Mouse (Mus musculus): Measurements from ENCODE around the gene Vwa1.
"Not testable (repeated sequence)": the region's sequence is repeated elsewhere in the genome, so short reads cannot be mapped to it uniquely, and the experiment has no call there.

Gene Vwa1

GRCm38 (mm10) chr4:155774280-155774754 lies at the start of gene Vwa1:
Vwa1 (minus strand) TSS chr4:155774698.
- DNase-seq (ENCODE audit: low spot score in 2 of 2): peak in 1 of 2 experiments; percentile 88

DNA sequence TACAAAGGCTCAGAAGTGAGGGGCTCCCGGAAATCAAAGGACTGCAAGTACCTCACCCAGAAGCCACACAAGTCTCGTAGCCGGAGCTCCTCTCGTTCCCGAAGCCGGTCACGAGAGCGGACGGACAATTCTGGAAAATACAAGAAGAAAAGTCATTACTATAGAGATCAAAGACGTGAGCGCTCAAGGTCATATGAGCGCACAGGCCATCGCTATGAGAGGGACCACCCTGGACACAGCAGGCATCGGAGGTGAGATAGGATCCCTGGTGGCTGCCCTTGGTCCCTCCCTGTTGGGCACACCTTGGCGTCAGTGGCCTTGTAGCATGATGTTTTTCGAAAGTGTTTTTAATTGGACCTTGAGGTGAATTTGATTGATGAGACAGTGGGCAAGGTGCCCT lies 48.9 kb upstream of the Vwa1 start:
- no peak for DNase-seq (ENCODE audit: low spot score in 2 of 2)

DNA sequence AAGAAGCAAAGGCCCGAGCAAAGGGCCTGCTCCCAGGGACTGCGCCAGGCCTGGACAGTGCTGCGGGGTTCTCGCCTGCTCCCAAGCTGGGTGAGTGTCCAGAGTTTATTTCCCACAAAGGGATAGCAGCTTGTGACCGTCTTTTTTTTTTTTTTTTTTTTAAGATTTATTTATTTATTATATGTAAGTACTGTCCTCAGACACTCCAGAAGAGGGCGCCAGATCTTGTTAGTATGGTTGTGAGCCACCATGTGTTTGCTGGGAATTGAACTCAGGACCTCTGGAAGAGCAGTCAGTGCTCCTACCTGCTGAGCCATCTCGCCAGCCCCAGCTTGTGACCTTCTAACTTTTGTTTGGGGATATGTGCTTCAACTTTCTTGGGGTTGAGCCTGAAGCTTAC lies 46.5 kb upstream of the Vwa1 start:
- DNase-seq (ENCODE audit: low spot score in 2 of 2): no peak

DNA sequence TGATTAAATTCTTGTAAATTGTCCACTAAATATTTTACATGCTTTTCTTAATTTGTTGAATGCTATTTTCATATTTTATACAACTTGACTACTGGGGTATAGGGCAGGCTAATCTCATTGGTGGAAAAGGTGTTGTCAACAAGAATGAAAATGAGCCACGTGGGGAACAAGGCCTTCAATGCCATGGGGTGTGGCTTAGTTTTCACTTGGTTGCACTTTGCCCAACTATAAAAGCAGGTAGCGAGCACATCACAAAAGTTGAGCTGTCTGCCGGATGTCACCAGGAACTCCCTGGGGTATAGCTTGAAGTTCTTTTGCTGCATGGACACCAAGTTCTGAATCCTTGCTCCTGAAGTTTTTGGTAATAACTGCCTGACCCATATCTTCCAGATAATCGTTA lies 43.0 kb upstream of the Vwa1 start:
- DNase-seq (ENCODE audit: low spot score in 2 of 2): no peak

- DNase-seq (ENCODE audit: low spot score in 2 of 2): no peak
Measured at GRCm38 (mm10) chr4:155812665-155813181, 38.2 kb upstream of the Vwa1 start.

DNA sequence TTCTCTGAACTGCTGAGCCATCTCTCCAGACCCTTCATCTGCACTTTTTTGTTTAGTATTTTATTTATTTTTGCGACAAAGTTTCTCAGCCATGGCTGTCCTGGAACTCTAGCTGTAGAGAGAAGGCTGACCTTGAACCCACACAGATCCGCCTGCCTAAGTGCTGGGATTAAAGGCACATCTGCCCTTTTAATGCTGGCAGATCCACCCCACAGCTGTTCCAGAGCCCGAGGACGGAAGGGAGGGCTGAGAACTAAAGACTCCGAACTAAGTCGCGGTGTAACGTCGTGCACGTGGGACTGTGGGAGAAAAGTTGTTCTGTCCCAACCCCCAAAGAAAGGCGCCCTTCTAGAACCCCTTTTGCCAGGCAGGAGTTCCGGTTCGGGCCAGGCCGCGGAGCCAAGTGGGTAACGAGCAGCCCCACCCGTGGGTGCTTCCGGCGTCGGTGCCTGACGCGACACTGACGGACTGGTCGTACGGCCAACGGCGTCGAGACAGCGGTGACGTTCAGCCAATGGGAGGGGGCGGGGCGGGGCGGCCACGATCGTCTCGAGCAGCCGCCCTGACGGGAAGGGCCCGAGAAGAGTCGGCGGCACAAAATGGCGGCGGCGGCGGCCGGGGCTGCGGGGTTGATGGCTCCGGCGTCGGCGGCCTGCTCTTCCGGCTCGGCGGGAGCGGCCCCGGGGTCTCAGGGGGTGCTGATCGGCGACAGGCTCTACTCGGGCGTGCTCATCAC lies 37.6 kb upstream of the Vwa1 start, which contains the start of gene Ccnl2:
Gene Ccnl2 (plus strand): TSS at position 561 of the 736 bp plus-strand sequence.
- peak; percentile 85 to 91 for DNase-seq (ENCODE audit: low spot score in 2 of 2)

- DNase-seq (ENCODE audit: low spot score in 2 of 2): no peak
Measured at GRCm38 (mm10) chr4:155807841-155808240, 33.3 kb upstream of the Vwa1 start.

- peak; percentile 76 to 96 for DNase-seq (ENCODE audit: low spot score in 2 of 2)
Measured at GRCm38 (mm10) chr4:155803340-155804041, 29.0 kb upstream of the Vwa1 start.

DNA sequence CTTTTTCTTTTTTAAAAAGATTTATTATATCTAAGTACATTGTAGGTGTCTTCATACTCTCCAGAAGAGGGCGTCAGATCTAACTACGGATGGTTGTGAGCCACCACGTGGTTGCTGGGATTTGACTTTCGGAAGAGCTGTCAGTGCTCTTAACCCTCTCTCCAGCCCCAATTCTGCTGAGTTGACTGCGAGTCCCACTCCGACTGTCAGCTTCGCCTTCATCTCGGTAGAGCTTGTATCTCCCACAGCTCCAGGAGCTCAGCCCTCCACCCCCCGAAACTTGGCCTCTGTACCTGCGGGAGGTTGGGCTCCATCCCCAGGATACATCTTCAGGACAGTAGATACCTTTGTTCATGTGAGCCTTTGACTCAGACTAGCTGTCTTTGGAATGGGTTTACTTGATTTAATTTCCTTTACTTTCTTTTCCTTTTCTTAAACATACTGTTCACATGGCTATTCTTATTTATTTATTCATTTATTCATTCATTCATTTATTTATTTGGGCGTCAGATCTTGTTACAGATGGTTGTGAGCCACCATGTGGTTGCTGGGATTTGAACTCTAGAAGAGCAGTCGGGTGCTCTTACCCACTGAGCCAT lies 28.3 kb upstream of the Vwa1 start, which contains the start of gene Mrpl20:
Gene Mrpl20 (plus strand): TSS at position 138 of the 599 bp plus-strand sequence.
- DNase-seq (ENCODE audit: low spot score in 2 of 2): no peak

DNA sequence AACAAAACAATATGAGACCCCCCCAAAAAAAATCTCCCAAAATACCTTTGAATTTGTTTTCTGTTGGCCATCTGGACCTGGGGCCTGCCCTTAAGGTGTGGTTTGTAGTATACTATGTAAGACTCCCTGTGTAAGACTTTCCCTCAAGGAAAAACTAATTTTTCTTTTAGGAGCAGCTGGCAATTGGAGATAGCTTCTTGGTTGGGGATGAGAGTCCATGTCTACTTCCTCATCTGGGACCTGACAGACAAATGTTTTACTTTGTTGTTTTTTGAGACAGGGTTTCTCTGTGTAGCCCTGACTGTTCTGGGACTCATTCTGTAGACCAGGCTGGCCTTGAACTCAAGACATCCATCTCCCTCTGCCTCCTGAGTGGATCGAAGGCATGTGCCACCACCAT lies 27.6 kb upstream of the Vwa1 start:
- DNase-seq (ENCODE audit: low spot score in 2 of 2): no peak

DNA sequence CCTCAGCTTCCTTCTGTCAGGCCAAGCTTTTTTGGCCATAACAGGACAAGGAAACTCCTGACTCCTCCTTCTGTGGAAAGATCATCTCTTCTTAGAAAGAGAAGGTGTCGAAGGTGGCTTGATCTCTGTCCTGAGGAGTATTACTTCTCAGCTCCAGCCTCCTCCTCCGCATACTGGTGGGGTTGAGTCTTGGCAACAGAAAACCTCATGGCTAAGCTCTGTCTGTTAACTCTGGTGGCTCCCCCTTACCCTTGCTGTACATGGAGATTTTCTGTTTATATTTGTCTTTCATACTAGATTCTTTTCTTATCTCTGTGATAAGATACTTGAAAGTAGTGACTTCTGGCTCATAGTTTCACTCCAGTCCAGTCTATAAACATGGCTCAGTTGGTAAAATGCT lies 19.2 kb upstream of the Vwa1 start:
- no peak for DNase-seq (ENCODE audit: low spot score in 2 of 2)

DNA sequence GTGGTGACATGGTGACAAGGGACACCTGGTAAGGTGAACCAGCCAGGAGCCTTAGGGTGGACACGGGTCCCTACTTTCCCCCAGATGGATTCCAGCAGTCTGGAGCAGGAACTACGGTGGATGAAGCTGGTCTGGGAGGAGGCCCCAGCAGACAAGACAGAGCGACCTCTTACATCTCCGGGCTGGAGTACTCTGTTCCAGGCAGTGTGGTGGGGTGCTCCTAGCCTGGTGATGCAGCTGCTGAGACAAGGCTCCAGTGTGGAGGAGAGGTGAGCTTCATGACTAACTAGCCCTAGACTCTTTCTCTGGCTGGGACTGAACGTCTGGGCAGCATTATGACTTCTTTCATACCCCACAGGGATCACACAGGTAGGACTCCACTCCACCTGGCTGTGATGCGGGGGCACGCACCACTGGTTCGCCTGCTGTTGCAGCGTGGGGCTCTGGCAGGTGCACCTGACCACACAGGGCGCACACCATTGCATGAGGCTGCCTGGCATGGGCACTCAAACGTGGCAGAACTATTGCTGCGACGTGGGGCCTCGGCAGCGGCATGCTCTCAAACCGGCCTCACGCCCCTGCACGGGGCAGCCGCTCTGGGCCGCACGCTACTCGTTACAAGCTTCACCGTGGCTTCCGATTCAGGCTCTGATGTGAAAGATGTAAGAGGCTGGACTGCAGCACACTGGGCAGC lies 16.9 kb upstream of the Vwa1 start:
- no peak for DNase-seq (ENCODE audit: low spot score in 2 of 2)

GRCm38 (mm10) chr4:155790650-155791161 lies 16.2 kb upstream of the Vwa1 start:
- no peak for DNase-seq (ENCODE audit: low spot score in 2 of 2)

- DNase-seq (ENCODE audit: low spot score in 2 of 2): no peak
Measured at GRCm38 (mm10) chr4:155790021-155790489, 15.6 kb upstream of the Vwa1 start, which contains the start of gene Ankrd65. Ankrd65 (plus strand) TSS chr4:155790439.

GRCm38 (mm10) chr4:155788833-155789232 lies 14.3 kb upstream of the Vwa1 start:
- DNase-seq (ENCODE audit: low spot score in 2 of 2): not testable (repeated sequence)

GRCm38 (mm10) chr4:155788300-155788699 lies 13.8 kb upstream of the Vwa1 start:
- DNase-seq (ENCODE audit: low spot score in 2 of 2): no peak

- DNase-seq (ENCODE audit: low spot score in 2 of 2): no peak
Measured at GRCm38 (mm10) chr4:155785819-155786218, 11.3 kb upstream of the Vwa1 start, which contains the start of gene Tmem88b. Tmem88b (minus strand) TSS chr4:155785874.

GRCm38 (mm10) chr4:155785246-155785645 lies 10.7 kb upstream of the Vwa1 start:
- DNase-seq (ENCODE audit: low spot score in 2 of 2): no peak

- DNase-seq (ENCODE audit: low spot score in 2 of 2): peak in 1 of 2 experiments; percentile 80
Measured at GRCm38 (mm10) chr4:155784081-155784701, 9.7 kb upstream of the Vwa1 start.

DNA sequence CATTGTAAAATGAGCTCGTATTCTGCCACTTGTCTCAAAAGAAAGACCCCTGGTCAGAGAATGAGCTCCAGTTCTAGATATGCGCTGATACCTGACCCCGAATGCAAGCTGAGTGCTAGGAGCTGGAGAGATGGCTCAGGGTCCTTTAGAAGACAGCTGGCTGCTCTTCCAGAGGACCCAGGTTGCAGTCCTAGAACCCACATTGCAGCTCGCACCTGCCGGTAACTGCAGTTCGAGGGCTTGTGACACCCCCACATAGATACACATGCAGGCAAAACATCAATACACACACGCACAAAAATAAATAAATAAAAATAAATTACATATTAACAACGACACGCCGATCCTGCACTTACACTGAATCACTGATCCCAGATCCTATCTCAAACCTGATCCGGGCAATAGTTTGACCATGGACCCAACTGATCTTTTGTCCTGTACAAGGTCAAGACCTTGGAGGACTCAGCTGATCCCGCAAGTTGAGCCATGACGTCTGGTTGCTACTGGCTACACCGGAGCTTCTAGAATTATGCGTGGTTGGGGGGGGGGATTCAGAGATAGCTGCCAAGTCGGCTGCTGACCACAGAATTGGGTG lies 9.1 kb upstream of the Vwa1 start:
- DNase-seq (ENCODE audit: low spot score in 2 of 2): no peak
